Mouse (Mus musculus): Measurements from ENCODE around the gene Rfwd3. TPM values are rescaled to one million over a fixed set of nuclear protein-coding genes. Genes with fewer than 3 reads are reported as not detected.
"Not testable (repeated sequence)": the region's sequence is repeated elsewhere in the genome, so short reads cannot be mapped to it uniquely, and the experiment has no call there.

The Rfwd3 gene
- polyA plus RNA-seq, 1 experiment = 9.0 TPM

GRCm38 (mm10) chr8:111312758-111313162, 12.7 kb upstream of the Rfwd3 start:
- Histone ChIP-seq H3K4me3 (no peak overlapping the region), H3ac (ENCODE audit: control insufficient read depth, insufficient read length) (no peak overlapping the region), H3K27me3 (ENCODE audit: control insufficient read depth, insufficient read depth, insufficient read length) (no peaks in the 10 kb centered on the region), H3K79me2 (ENCODE audit: control insufficient read depth, insufficient read depth) (no peaks in the 10 kb centered on the region), H3K4me2 (ENCODE audit: low read depth) (no peak overlapping the region), H3K36me3 (ENCODE audit: control insufficient read depth, insufficient read depth) (peaks cover 13% of the 10 kb centered on the region)
- TF ChIP-seq POLR2AphosphoS2 (IDR thresholded peaks at IDR 0.05; ENCODE audit: insufficient read length, low read depth) (no peak), REST (IDR thresholded peaks at IDR 0.05; ENCODE audit: insufficient read depth, insufficient read length) (no peak), MYOD1 (IDR thresholded peaks at IDR 0.05; ENCODE audit: control insufficient read depth in 1 of 3, insufficient read length in 2 of 3, low read depth in 2 of 3) (no peak), MAX (IDR thresholded peaks at IDR 0.05; ENCODE audit: low read depth) (no peak), POLR2A (IDR thresholded peaks at IDR 0.05; ENCODE audit: insufficient read length, low read depth) (no peak), CEBPB (IDR thresholded peaks at IDR 0.05; ENCODE audit: insufficient read depth, poor library complexity, severe bottlenecking) (no peak), E2F4 (IDR thresholded peaks at IDR 0.05; ENCODE audit: insufficient read depth) (no peak), USF1 (IDR thresholded peaks at IDR 0.05; ENCODE audit: low read depth) (no peak), TCF12 (IDR thresholded peaks at IDR 0.05; ENCODE audit: insufficient read depth, poor library complexity, severe bottlenecking) (no peak), MYOG (IDR thresholded peaks at IDR 0.05; ENCODE audit: control insufficient read depth in 1 of 3, insufficient read depth in 1 of 3, insufficient read length in 2 of 3, low read depth in 2 of 3) (no peak), TCF3 (IDR thresholded peaks at IDR 0.05; ENCODE audit: insufficient read length, low read depth) (no peak), SRF (IDR thresholded peaks at IDR 0.05; ENCODE audit: control insufficient read depth, insufficient read length, low read depth) (no peak)

GRCm38 (mm10) chr8:111310006-111310405, 10.0 kb upstream of the Rfwd3 start:
- H3ac ChIP-seq (ENCODE audit: control insufficient read depth, insufficient read length); H3K4me2 ChIP-seq (ENCODE audit: low read depth); H3K4me3 ChIP-seq; H3K36me3 ChIP-seq (ENCODE audit: control insufficient read depth, insufficient read depth); H3K79me2 ChIP-seq (ENCODE audit: control insufficient read depth, insufficient read depth); H3K27me3 ChIP-seq (ENCODE audit: control insufficient read depth, insufficient read depth, insufficient read length): not testable (repeated sequence)

- Histone ChIP-seq H3K79me2 (ENCODE audit: control insufficient read depth, insufficient read depth) (no peaks in the 10 kb centered on the region), H3K27me3 (ENCODE audit: control insufficient read depth, insufficient read depth, insufficient read length) (no peaks in the 10 kb centered on the region), H3ac (ENCODE audit: control insufficient read depth, insufficient read length) (no peak overlapping the region), H3K4me3 (no peak overlapping the region), H3K4me2 (ENCODE audit: low read depth) (no peak overlapping the region), H3K36me3 (ENCODE audit: control insufficient read depth, insufficient read depth) (no peaks in the 10 kb centered on the region)
- TF ChIP-seq POLR2A (IDR thresholded peaks at IDR 0.05; ENCODE audit: insufficient read length, low read depth) (no peak), MYOG (IDR thresholded peaks at IDR 0.05; ENCODE audit: control insufficient read depth in 1 of 3, insufficient read depth in 1 of 3, insufficient read length in 2 of 3, low read depth in 2 of 3) (no peak), TCF12 (IDR thresholded peaks at IDR 0.05; ENCODE audit: insufficient read depth, poor library complexity, severe bottlenecking) (no peak)
These were observed 5.2 kb upstream of the Rfwd3 start for GRCm38 (mm10) chr8:111305031-111305730.

- H3K36me3 ChIP-seq (ENCODE audit: control insufficient read depth, insufficient read depth) = no peaks in the 10 kb centered on the region
- TF ChIP-seq E2F4 (IDR thresholded peaks at IDR 0.05; ENCODE audit: insufficient read depth) = no peak
- no peak for TF ChIP-seq POLR2A (IDR thresholded peaks at IDR 0.05; ENCODE audit: insufficient read length, low read depth)
- no peak for TF ChIP-seq MYOG (IDR thresholded peaks at IDR 0.05; ENCODE audit: control insufficient read depth in 1 of 3, insufficient read depth in 1 of 3, insufficient read length in 2 of 3, low read depth in 2 of 3)
- TF ChIP-seq POLR2AphosphoS2 (IDR thresholded peaks at IDR 0.05; ENCODE audit: insufficient read length, low read depth) = no peak
- no peak for TF ChIP-seq SRF (IDR thresholded peaks at IDR 0.05; ENCODE audit: control insufficient read depth, insufficient read length, low read depth)
- no peak for TF ChIP-seq TCF3 (IDR thresholded peaks at IDR 0.05; ENCODE audit: insufficient read length, low read depth)
- TF ChIP-seq REST (IDR thresholded peaks at IDR 0.05; ENCODE audit: insufficient read depth, insufficient read length) = no peak
- no peaks in the 10 kb centered on the region for H3K27me3 ChIP-seq (ENCODE audit: control insufficient read depth, insufficient read depth, insufficient read length)
- H3K79me2 ChIP-seq (ENCODE audit: control insufficient read depth, insufficient read depth) = peaks cover 6% of the 10 kb centered on the region
- H3K4me2 ChIP-seq (ENCODE audit: low read depth) = no peak overlapping the region
- H3K4me3 ChIP-seq = no peak overlapping the region
- no peak overlapping the region for H3ac ChIP-seq (ENCODE audit: control insufficient read depth, insufficient read length)
These were observed 4.3 kb upstream of the Rfwd3 start for GRCm38 (mm10) chr8:111304359-111304758.

- H3K27me3 ChIP-seq (ENCODE audit: control insufficient read depth, insufficient read depth, insufficient read length); H3ac ChIP-seq (ENCODE audit: control insufficient read depth, insufficient read length): not testable (repeated sequence)
These were observed 3.2 kb upstream of the Rfwd3 start for GRCm38 (mm10) chr8:111303076-111303803.

More at GRCm38 (mm10) chr8:111303076-111303803, 3.2 kb upstream of the Rfwd3 start:
- peaks cover 17% of the 10 kb centered on the region for H3K79me2 ChIP-seq (ENCODE audit: control insufficient read depth, insufficient read depth)
- not testable (repeated sequence) for H3K36me3 ChIP-seq (ENCODE audit: control insufficient read depth, insufficient read depth); H3K4me3 ChIP-seq; H3K4me2 ChIP-seq (ENCODE audit: low read depth)
